Mouse (Mus musculus): ENCODE data around the gene Ube2u. TPM values are rescaled to one million over a fixed set of nuclear protein-coding genes. Genes with fewer than 3 reads are reported as not detected.
"Not testable (repeated sequence)": the region's sequence is repeated elsewhere in the genome, so short reads cannot be mapped to it uniquely, and the experiment has no call there.

Ube2u gene
- polyA plus RNA-seq (2016; fragmentation: Nextera tagmentation; extraction: Ambion mirVana) = 0.30 TPM in 2 replicates

DNA sequence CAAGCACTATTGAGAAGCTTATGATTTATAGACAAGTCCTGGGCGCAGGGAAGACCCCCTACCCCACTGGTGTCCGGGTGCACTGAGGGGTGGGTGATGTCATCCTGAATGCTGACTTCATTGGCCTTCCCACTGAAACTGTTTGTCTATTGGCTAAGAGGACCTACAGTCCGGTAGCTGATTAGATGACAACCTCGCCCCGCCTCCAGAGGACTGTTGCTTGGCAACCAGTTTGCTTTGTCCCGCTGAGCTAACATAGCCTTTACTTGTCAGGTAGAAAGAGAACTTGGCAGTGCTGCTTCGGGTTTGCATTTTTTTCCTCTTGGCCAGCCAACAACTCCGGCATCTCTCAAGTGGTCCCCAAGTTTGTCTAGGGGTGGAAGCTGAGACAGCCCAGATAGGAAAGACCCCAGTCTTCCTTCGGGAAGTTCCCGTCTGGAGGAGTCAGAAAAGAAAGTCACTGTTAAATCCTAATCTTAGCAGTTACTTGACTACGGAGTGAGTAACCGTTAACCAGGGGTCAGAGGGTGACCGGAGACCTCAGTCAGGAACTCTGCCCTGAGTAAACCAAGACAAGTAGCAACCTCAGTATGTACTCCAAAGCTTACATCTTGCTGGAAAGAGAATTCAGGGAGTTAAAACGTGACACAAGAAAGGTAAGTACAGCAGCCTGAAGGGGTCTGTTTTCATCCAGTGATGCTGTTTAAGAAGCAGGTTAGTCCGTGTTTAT lies at the start of gene Ube2u:
TSS of gene Ube2u (plus strand) at position 258 of the 730 bp plus-strand sequence.
- H3K27ac ChIP-seq = 0 out of 2 replicates have a peak within 1 kb of the TSS, but pooled peaks have one; percentile 10
- DNase-seq (ENCODE audit: low spot score) = peak; percentile 85
- no peaks in the 10 kb centered on the region for H3K27me3 ChIP-seq (ENCODE audit: insufficient read depth, poor library complexity, severe bottlenecking)
- no peaks in the 10 kb centered on the region for H3K36me3 ChIP-seq
- peak within 1 kb of the TSS; percentile 48 for H3K4me3 ChIP-seq
- H3K9me3 ChIP-seq = no peaks in the 10 kb centered on the region
- 0 out of 2 replicates have a peak, but pooled peaks cover 5% of the 10 kb centered on the region for H3K4me1 ChIP-seq
- 33% methylated on average over 15 of the region's 15 CpGs for WGBS

DNA sequence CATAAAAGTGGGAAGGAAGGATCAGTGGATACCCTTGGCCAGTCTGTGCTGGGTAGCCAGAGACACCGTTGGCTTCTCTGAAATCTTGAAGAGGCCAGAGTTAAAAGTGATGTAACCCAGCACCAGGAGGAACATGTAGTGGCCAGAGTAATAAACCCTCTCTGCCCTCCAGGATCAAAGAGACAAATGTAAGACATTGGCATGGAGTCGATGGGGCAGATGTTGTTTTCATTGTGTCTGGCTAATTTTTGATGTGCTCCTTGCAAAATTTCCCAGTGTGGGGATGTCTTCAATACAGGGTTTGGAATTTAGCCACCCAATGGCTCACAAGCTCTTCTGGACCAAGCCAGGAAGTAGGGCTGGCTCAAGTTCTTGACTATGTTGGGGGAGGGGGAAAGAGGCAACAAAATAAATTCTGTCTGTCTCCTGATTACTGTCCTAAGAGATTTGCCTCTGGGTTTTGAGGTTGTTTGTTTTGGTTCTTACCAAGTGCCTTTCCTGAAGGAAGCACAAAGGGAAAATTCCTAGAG lies 49.2 kb upstream of the Ube2u start:
- no peaks in the 10 kb centered on the region for H3K9me3 ChIP-seq
- no peaks in the 10 kb centered on the region for H3K36me3 ChIP-seq
- WGBS = 74% methylated on average over 2 of the region's 2 CpGs
- DNase-seq (ENCODE audit: low spot score) = no peak
- no peak overlapping the region for H3K4me3 ChIP-seq
- no peak overlapping the region for H3K27ac ChIP-seq
- no peaks in the 10 kb centered on the region for H3K4me1 ChIP-seq
- H3K27me3 ChIP-seq (ENCODE audit: insufficient read depth, poor library complexity, severe bottlenecking) = no peaks in the 10 kb centered on the region

DNA sequence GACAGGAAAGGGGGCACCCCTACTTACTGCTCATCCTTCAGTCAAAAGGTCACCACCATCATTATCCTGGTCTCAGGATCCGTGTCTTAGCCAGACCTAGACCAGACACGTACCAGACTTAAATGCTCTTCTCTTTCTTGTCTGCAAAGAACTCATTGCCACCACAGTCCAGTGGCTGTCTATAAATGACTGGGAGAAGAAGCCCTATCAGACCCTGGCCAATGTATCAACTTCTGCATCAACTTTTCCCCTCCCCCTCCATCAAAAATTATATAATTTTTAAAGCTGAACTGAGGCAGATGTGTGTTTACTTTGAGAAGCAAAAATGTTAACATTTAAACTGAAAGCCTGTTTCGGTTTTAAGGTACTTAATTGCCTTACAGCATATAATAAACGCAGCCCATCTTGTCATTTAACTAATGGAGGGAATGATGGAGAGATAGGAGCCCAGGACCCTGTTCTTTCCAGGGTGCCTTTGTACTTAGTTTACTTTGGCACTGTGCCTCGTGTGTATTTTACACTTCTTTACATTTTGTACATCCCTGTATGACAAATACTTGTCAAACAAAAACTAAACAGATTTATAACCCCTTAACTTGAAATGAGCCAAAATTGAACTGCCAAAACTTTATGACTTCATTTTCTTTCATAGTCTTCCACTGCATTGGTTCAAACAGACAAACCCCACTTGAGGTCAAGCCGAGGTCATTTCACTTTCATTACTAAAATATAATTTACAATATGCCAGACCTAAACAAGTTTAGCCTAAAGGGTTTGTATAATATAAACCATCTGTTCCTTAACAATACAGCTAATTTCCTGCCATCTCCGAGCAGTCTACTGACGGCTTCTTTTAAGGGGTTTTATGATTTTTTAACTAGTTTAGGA lies 43.1 kb upstream of the Ube2u start:
- no peaks in the 10 kb centered on the region for H3K9me3 ChIP-seq
- H3K27me3 ChIP-seq (ENCODE audit: insufficient read depth, poor library complexity, severe bottlenecking) = no peaks in the 10 kb centered on the region
- no peaks in the 10 kb centered on the region for H3K4me1 ChIP-seq
- no peak for DNase-seq (ENCODE audit: low spot score)
- H3K4me3 ChIP-seq = no peak overlapping the region
- H3K36me3 ChIP-seq = no peaks in the 10 kb centered on the region
- H3K27ac ChIP-seq = no peak overlapping the region
- 68% methylated on average over 8 of the region's 8 CpGs for WGBS

DNA sequence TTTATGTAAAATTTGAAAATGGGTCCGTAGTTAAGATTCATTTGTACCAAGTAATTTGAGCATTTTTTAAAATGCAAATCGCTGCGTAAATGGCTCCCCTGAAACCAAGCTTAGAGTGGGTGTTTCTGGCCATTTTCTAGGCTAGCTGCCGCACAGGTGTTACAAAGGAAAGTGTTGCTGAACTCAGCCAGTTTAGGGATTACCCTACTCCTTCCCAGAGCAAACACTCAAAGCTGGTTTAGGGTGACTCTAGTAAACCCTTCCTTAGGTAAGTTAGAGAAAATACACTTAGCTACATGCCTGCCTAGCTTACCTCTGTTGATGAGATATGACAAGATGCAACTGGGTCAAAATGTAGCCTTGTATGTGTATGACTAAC lies 42.5 kb upstream of the Ube2u start:
- no peak for DNase-seq (ENCODE audit: low spot score)
- Histone ChIP-seq H3K27me3 (ENCODE audit: insufficient read depth, poor library complexity, severe bottlenecking) (no peaks in the 10 kb centered on the region), H3K9me3 (no peaks in the 10 kb centered on the region), H3K27ac (no peak overlapping the region), H3K4me1 (no peaks in the 10 kb centered on the region), H3K4me3 (no peak overlapping the region), H3K36me3 (peaks cover 6% of the 10 kb centered on the region; the same call in 1 of the 2 replicates)
- WGBS = 82% methylated on average over 4 of the region's 4 CpGs

DNA sequence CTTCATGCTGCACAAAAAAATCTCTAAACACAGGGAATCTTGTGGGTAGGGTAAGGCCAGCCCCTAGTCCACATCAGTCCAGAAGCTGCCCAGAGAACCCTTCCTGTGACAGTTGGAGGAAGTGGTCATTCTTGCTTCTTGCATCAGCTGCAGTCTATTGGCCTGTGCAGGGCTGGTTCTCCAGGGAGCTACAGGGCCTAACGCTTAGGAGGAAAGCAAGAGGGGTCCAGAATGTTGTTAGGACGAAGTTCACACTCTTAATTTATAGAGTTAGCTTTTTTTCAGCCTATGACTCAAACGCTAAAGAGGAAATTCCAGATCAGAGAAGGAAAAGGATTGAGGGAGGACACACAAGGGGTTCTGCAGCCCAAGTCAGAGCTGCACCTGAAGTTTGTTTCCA lies 31.8 kb upstream of the Ube2u start:
- peaks cover 2% of the 10 kb centered on the region; the same call in 1 of the 2 replicates for H3K36me3 ChIP-seq
- H3K4me1 ChIP-seq = no peaks in the 10 kb centered on the region
- 68% methylated on average over 3 of the region's 3 CpGs for WGBS
- DNase-seq (ENCODE audit: low spot score) = no peak
- no peaks in the 10 kb centered on the region for H3K27me3 ChIP-seq (ENCODE audit: insufficient read depth, poor library complexity, severe bottlenecking)
- H3K27ac ChIP-seq = no peak overlapping the region
- no peak overlapping the region for H3K4me3 ChIP-seq
- H3K9me3 ChIP-seq = no peaks in the 10 kb centered on the region

DNA sequence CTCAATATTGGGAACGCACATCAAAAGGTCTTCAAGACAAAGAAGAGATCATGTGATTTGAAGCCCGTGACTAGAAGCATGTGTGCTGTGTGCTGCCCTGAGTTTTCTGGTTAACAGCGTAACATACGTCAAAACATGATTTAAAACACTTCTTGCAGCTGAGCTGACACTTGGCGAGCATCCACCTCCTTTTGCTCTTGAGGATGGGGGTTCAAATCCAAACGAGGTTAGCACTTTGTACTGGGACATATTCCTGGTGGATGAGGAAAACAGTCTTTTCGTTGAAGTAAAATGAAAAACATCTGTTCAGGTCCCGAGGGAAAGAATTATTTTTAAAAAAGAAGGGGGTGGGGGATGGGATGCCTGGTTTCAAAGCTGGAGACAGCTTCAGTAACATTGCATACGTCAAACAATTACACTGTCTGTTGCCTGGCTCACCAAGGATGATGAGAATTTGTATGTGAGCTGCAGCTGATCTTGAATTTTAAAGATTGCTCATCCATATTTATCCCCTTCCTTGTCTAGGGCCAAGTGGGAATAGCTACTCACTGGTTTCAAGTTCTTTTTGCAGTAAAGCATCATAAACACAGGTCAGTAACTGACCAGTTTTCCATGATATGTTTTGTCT lies 16.0 kb upstream of the Ube2u start:
- Histone ChIP-seq H3K9me3 (no peaks in the 10 kb centered on the region), H3K4me1 (no peaks in the 10 kb centered on the region), H3K27me3 (ENCODE audit: insufficient read depth, poor library complexity, severe bottlenecking) (no peaks in the 10 kb centered on the region), H3K36me3 (no peaks in the 10 kb centered on the region), H3K4me3 (no peak overlapping the region), H3K27ac (no peak overlapping the region)
- no peak for DNase-seq (ENCODE audit: low spot score)
- WGBS = 65% methylated on average over 9 of the region's 9 CpGs

DNA sequence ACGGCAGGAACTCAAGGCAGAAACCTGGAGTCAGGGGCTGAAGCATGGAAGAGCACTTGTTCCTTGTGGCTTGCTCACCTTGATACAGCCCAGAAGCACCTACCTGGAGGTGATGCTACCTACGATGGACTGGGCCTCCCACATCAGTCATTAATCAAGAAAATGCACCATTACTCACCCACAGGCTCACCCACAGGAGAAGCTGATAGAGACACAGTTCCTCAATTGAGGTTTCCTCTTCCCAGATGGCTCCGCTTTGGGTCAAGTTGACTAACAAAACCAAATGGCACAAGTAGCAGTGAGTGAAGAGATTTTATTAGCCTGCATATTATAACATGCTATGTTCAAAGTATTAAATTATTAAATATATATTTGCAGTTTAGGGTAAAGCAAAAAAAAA lies 9.8 kb downstream of the Ube2u start:
- WGBS = 87% methylated on average over 3 of the region's 3 CpGs
- DNase-seq (ENCODE audit: low spot score) = no peak

DNA sequence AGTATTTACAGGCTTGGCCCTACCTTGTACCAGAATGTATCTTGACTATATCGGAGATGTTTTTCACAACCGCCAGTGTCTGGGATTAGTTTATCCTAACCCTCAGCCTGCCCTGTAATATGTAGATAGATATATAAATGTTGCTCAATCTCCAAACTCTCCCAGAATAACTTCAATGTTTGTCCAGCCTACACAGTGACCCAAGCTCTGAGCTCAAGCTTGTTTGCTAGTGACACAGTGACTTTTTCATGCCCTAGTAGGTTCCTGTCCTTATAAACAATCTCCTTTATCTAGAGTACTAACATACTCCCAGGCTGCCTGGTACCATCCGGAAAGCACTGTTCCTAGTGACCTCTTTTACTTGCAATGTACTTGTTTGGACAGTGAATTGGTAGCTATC lies 16.5 kb downstream of the Ube2u start:
- Histone ChIP-seq H3K4me1 (no peaks in the 10 kb centered on the region), H3K4me3 (no peak overlapping the region), H3K27me3 (ENCODE audit: insufficient read depth, poor library complexity, severe bottlenecking) (no peaks in the 10 kb centered on the region), H3K36me3 (no peaks in the 10 kb centered on the region), H3K27ac (no peak overlapping the region), H3K9me3 (no peaks in the 10 kb centered on the region)
- no peak for DNase-seq (ENCODE audit: low spot score)
- 89% methylated on average over 3 of the region's 3 CpGs for WGBS

More for the DNA sequence above, 9.8 kb downstream of the Ube2u start:
- no peaks in the 10 kb centered on the region for H3K27me3 ChIP-seq (ENCODE audit: insufficient read depth, poor library complexity, severe bottlenecking)
- H3K9me3 ChIP-seq = no peaks in the 10 kb centered on the region
- H3K27ac ChIP-seq = no peak overlapping the region
- H3K36me3 ChIP-seq = no peaks in the 10 kb centered on the region
- no peak overlapping the region for H3K4me3 ChIP-seq
- H3K4me1 ChIP-seq = no peaks in the 10 kb centered on the region

DNA sequence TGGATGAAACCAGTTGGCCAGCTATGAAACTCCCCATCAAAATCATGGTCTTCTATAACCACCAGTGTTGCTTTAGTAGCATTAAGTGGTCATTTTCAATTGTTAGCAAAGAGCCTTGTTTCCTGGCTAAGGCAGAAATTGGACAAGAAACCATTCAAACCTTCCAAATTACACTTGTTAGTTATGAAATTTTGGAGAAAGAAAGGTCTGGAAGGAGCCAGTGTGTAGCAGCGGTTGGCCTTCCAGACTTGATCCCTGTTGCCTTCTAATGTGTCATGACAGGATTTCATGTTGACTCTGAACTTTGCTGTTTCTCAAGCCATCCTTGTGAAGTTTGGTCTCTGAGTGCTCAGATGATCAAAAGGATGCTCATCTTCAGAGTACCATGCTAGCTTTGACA lies 17.9 kb downstream of the Ube2u start:
- Histone ChIP-seq H3K4me3 (no peak overlapping the region), H3K27ac (no peak overlapping the region), H3K36me3 (no peaks in the 10 kb centered on the region), H3K27me3 (ENCODE audit: insufficient read depth, poor library complexity, severe bottlenecking) (no peaks in the 10 kb centered on the region), H3K9me3 (no peaks in the 10 kb centered on the region), H3K4me1 (no peaks in the 10 kb centered on the region)
- 88% methylated on average over 1 of the region's 1 CpGs for WGBS
- DNase-seq (ENCODE audit: low spot score) = no peak

DNA sequence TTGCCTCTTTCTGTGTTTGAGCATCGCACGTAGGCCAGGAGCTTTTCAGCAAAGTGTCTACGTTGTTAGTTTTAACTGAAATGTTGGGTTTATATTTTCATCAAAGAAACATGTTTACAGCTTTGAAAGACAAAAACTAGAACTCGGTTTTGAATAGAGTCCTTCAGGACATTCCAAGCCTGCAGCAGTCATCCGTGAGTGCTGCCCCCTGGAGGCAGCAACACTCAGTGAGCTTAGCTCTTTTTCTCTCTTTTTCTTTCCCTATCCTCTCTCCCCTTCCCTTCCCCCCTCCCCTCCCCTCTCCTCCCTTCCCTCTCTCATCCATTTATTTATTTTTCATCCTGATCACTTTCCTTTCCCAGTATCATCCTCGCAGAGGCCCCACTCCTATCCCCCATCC lies 19.5 kb downstream of the Ube2u start:
- no peaks in the 10 kb centered on the region for H3K36me3 ChIP-seq
- no peak overlapping the region for H3K4me3 ChIP-seq
- no peaks in the 10 kb centered on the region for H3K27me3 ChIP-seq (ENCODE audit: insufficient read depth, poor library complexity, severe bottlenecking)
- H3K4me1 ChIP-seq = no peaks in the 10 kb centered on the region
- H3K9me3 ChIP-seq = no peaks in the 10 kb centered on the region
- no peak overlapping the region for H3K27ac ChIP-seq
- no peak for DNase-seq (ENCODE audit: low spot score)
- WGBS = 49% methylated on average over 6 of the region's 6 CpGs

DNA sequence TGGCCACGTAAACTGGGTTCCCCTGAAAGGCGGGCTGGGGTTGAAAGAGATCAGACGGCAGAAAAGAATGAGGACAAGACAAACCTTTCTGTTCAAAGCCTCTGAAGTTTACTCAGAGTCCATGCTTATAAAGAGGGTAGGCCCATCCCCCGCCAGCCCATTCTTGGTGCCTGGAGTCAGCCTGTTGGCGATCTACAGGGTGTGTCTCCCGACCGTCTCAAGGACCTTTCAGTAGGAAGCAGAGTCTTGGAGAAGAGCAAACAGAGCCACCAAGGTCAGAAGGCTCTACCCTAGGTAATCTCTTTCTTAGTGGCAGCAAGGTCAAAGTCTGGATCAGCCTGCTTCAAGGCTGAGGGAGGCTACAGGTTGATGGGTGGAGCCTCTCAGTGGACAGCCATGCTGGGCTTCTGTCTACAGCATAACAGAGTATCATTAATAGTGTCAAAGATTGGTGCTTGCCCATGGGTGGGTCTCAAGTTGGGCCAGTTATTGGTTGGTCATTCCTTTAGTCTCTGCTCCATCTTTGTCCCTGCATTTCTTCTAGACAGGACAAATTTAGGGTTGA lies 20.5 kb downstream of the Ube2u start:
- H3K9me3 ChIP-seq; H3K4me3 ChIP-seq; DNase-seq (ENCODE audit: low spot score); H3K27ac ChIP-seq; H3K27me3 ChIP-seq (ENCODE audit: insufficient read depth, poor library complexity, severe bottlenecking); H3K36me3 ChIP-seq; H3K4me1 ChIP-seq: not testable (repeated sequence)
- WGBS = 84% methylated on average over 7 of the region's 7 CpGs

DNA sequence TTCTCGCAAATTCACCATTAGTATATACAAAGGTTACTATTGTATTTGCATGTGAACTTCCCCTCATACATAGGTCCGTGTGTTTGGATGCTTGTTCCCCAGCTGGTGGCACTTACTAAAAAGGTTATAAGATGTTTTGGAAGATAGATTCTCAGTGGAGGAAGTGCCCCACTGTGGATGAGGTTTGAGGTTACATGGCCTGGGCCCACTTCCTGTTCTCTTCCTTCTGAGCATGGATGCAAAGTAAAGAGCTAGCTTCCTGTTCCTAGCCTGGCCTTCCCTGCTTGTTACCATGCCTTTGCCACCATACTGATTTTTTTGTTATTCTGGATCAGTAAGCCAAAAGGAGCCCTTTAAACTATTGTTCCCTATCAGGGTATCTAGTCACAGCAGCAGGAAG lies 24.7 kb downstream of the Ube2u start:
- no peaks in the 10 kb centered on the region for H3K9me3 ChIP-seq
- H3K27me3 ChIP-seq (ENCODE audit: insufficient read depth, poor library complexity, severe bottlenecking) = no peaks in the 10 kb centered on the region
- no peaks in the 10 kb centered on the region for H3K36me3 ChIP-seq
- DNase-seq (ENCODE audit: low spot score) = no peak
- WGBS = 73% methylated on average over 2 of the region's 2 CpGs
- H3K4me1 ChIP-seq = no peaks in the 10 kb centered on the region
- H3K4me3 ChIP-seq = no peak overlapping the region
- H3K27ac ChIP-seq = no peak overlapping the region

All from heart, embryonic 10.5 days (tissue).